Mouse (Mus musculus) embryonic facial prominence, embryonic 14.5 days (tissue): ENCODE data around the gene Dand5. TPM values are rescaled to one million over a fixed set of nuclear protein-coding genes. Genes with fewer than 3 reads are reported as not detected.
A peak's percentile ranks its signal among the peaks of the same experiment; 100 is the strongest.

Experiments
- ATAC-seq: fragments of 200-750 bp; cut with Nextera tagmentation; 2 replicates; pipeline ENCODE4 v1.8.0; 2017; ENCODE audit warnings: low read depth, moderate number of reproducible peaks, moderate TSS enrichment
- DNase-seq: peaks from one replicate; pipeline ENCODE4 v3.0.0-alpha.2; 2015; ENCODE audit warnings: low spot score
- H3K27ac ChIP-seq: fragments of 300-500 bp; sonication (generic); replicated peaks from 2 replicates; pipeline ENCODE4 v1.5.1; 2014; ENCODE audit warnings: low read depth, mild to moderate bottlenecking, low read length, moderate library complexity
- H3K27me3 ChIP-seq: fragments of 300-500 bp; sonication (generic); replicated peaks from 2 replicates; pipeline ENCODE4 v1.6.1; 2014; ENCODE audit warnings: low read length; ENCODE audit not compliant: control insufficient read depth, insufficient read depth
- H3K36me3 ChIP-seq: fragments of 300-500 bp; sonication (generic); 2 replicates; pipeline ENCODE4 v1.6.1; 2014; ENCODE audit warnings: low read length, mixed read lengths; ENCODE audit not compliant: control insufficient read depth, insufficient read depth
- H3K4me1 ChIP-seq: fragments of 300-500 bp; sonication (generic); 2 replicates; pipeline ENCODE4 v1.6.1; 2014; ENCODE audit warnings: antibody characterized with exemption, low read length; ENCODE audit not compliant: control insufficient read depth, insufficient read depth
- H3K4me2 ChIP-seq: fragments of 300-500 bp; sonication (generic); 2 replicates; pipeline ENCODE4 v1.6.1; 2014; ENCODE audit warnings: low read depth, mild to moderate bottlenecking, low read length, moderate library complexity, mixed read lengths
- H3K4me3 ChIP-seq: fragments of 300-500 bp; sonication (generic); 2 replicates; pipeline ENCODE4 v1.5.1; 2014; ENCODE audit warnings: low read depth, mild to moderate bottlenecking, low read length
- H3K9ac ChIP-seq: fragments of 300-500 bp; sonication (generic); 2 replicates; pipeline ENCODE4 v1.6.1; 2014; ENCODE audit warnings: low read depth, mild to moderate bottlenecking, low read length, moderate library complexity, mixed read lengths
- H3K9me3 ChIP-seq: fragments of 300-500 bp; sonication (generic); 2 replicates; pipeline ENCODE4 v1.6.1; 2016; ENCODE audit warnings: low read length; ENCODE audit not compliant: control insufficient read depth
- WGBS: fragments of 180-500 bp; shearing (Covaris S2); extraction: QIAGEN DNeasy Blood & Tissue Kit; methylation state at CpG from one replicate; pipeline ENCODE4 v1.1.7; 2014; 5-methylcytosine and 5-hydroxymethylcytosine counted together
- polyA plus RNA-seq: library from polyadenylated mRNA; unstranded; fragments of >200 nt; fragmentation: Nextera tagmentation; extraction: Ambion mirVana; gene quantifications from 2 replicates; pipeline ENCODE4 v1.2.1, GENCODE M21; 2014

The Dand5 gene
- polyA plus RNA-seq, 1 experiment from 2014 or later, result 5.8 TPM

DNA sequence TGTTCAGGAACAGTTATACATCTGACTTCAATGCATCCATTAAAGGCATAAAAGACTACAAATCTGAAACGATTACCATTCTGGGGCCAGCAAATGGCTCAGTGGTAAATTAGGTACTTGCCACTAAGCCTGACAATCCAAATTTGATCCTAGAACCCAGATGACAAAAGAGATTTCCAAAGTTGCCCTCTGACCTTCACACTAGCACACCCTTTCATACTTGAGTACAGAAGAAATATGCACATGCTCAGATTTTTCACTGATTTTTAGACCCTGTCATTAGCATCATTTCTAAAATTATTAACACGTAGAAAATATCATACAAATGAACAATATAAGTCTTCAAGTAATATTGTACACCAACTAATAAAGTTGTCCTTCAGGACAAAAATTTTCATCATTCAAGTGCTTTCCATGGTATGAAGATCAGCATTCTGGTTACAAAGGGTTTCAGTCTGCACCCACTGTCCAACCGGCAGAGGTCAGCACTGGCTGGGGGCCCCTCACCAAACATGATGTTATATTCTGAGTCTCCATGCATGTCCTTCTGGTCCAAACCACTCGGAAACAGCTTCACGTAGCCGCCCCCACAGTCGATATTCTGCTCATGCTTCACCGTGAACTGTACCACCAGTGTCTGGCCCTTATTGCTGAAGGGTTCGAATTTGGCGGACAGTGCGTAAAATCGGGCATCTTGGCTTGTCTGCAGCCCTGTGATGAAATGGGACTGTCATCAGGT, 22.9 kb upstream of the Dand5 start:
- H3K27me3 ChIP-seq, result no peaks in the 10 kb centered on the region
- ATAC-seq (no peak), DNase-seq (peak; percentile 56)
- H3K4me1 ChIP-seq, result peaks cover 15% of the 10 kb centered on the region; the same call in 1 of the 2 replicates
- H3K36me3 ChIP-seq, result peaks cover 50% of the 10 kb centered on the region
- peak overlapping the region; percentile 71 for H3K4me3 ChIP-seq
- H3K27ac ChIP-seq, result peak overlapping the region; percentile 77; the same call in 1 of the 2 replicates
- 11% methylated on average over 12 of the region's 12 CpGs for WGBS
- peak overlapping the region; percentile 77 for H3K4me2 ChIP-seq
- H3K9me3 ChIP-seq, result no peaks in the 10 kb centered on the region
- H3K9ac ChIP-seq, result peak overlapping the region; percentile 88

DNA sequence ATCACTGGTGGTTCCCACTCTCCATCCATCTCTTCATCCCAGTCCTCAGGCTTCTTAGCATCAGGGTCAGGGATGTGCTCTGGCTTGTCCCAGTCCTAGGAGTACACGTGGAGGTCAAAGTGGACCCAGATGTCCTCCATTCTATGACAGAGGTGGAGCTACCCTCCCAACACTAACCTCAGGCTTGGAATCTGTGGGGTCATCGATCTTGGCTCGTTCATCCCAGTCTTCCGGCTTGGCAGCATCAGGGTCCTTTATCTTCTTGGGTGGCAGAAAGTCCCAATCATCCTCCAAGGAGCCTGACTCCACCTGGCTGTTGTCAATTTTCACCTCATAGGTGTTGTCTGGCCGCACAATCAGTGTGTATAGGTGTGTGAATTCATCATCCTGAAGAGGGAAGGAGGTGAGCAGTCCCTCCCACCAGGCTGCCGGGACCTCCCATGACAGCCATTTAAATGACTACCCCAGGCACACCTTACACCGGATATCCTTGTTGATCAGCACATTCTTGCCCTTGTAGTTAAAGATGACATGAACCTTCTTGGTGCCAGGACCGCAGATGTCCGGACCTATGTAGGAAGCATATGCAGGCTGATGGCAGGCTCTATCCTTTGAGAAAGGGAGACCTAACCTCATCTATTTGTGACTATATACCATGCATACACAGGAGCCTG, 21.9 kb upstream of the Dand5 start:
- no peak for DNase-seq
- Histone ChIP-seq H3K4me2 (peak overlapping the region; percentile 77), H3K27me3 (no peaks in the 10 kb centered on the region), H3K9ac (peak overlapping the region; percentile 88), H3K4me3 (peak overlapping the region; percentile 71), H3K4me1 (peaks cover 15% of the 10 kb centered on the region; the same call in 1 of the 2 replicates), H3K9me3 (no peaks in the 10 kb centered on the region), H3K36me3 (peaks cover 50% of the 10 kb centered on the region), H3K27ac (peak overlapping the region; percentile 8; the same call in 1 of the 2 replicates)
- 81% methylated on average over 9 of the region's 9 CpGs for WGBS
- no peak for ATAC-seq

GRCm38 (mm10) chr8:84841514-84841913, 18.9 kb upstream of the Dand5 start:
- Histone ChIP-seq H3K4me3 (no peak overlapping the region), H3K9me3 (no peaks in the 10 kb centered on the region), H3K4me2 (no peak overlapping the region), H3K27ac (no peak overlapping the region), H3K27me3 (no peaks in the 10 kb centered on the region), H3K9ac (no peak overlapping the region), H3K36me3 (peaks cover 81% of the 10 kb centered on the region), H3K4me1 (peaks cover 27% of the 10 kb centered on the region; the same call in 1 of the 2 replicates)
- 73% methylated on average over 1 of the region's 1 CpGs for WGBS
- DNase-seq, result no peak
- ATAC-seq, result no peak

DNA sequence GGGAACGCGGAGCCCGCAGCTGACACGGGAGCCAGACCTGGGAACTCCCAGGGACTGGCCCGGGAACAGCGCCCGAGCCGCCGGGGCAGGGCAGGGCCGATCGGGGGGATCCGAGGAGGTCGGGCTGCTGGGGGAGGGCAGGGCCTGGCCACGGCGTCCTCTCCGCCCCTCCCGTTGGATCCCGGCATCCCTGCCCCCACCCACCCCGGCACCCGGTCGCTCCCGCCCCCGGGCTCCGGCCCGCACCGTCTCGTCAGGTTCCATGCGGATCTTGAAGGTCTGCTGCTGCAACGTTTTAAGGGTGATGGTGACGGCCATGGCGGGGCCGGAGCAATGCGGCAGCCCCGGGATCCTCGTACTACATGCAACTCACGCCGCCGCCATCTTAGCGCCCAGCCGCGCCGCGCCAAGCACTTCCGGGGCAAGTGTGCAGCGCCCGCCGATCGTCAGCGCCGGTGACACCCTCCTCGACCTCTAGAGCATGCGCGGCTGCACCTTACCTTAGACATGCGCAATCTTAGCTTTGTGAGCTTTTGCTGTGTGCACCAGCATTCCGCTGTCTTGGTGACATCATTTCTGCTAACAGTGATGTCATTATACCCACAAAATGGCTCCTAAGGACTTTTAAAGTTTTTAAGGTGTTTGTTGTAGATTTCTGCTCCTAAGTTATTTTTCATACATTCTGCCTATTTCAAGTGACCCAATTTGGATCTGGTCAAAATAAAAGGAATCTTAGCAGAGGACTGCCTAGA, 17.8 kb upstream of the Dand5 start, which contains the start of gene Rad23a:
Gene Rad23a (minus strand): TSS at position 418 of the 752 bp plus-strand sequence.
- Histone ChIP-seq H3K27ac (peak within 1 kb of the TSS; percentile 88), H3K9ac (peak within 1 kb of the TSS; percentile 92), H3K36me3 (peaks cover 86% of the 10 kb centered on the region), H3K4me3 (peak within 1 kb of the TSS; percentile 81), H3K27me3 (no peaks in the 10 kb centered on the region), H3K9me3 (no peaks in the 10 kb centered on the region), H3K4me2 (peak within 1 kb of the TSS; percentile 62), H3K4me1 (peaks cover 27% of the 10 kb centered on the region; the same call in 1 of the 2 replicates)
- peak; percentile 94 for ATAC-seq
- under 1% methylated on average over 16 of the region's 55 CpGs for WGBS
- DNase-seq, result peak; percentile 98

- DNase-seq, result no peak
- no peaks in the 10 kb centered on the region for H3K27me3 ChIP-seq
- H3K36me3 ChIP-seq, result peaks cover 85% of the 10 kb centered on the region
- H3K9me3 ChIP-seq, result no peaks in the 10 kb centered on the region
- peaks cover 24% of the 10 kb centered on the region for H3K4me1 ChIP-seq
- peak overlapping the region; percentile 88 for H3K27ac ChIP-seq
- peak overlapping the region; percentile 92 for H3K9ac ChIP-seq
- ATAC-seq, result no peak
- H3K4me2 ChIP-seq, result peak overlapping the region; percentile 62
- H3K4me3 ChIP-seq, result peak overlapping the region; percentile 81
- WGBS, result under 1% methylated on average over 7 of the region's 7 CpGs
Measured at GRCm38 (mm10) chr8:84839875-84840247, 17.2 kb upstream of the Dand5 start.

GRCm38 (mm10) chr8:84839411-84839810, 16.8 kb upstream of the Dand5 start:
- no peak overlapping the region for H3K27ac ChIP-seq

DNA sequence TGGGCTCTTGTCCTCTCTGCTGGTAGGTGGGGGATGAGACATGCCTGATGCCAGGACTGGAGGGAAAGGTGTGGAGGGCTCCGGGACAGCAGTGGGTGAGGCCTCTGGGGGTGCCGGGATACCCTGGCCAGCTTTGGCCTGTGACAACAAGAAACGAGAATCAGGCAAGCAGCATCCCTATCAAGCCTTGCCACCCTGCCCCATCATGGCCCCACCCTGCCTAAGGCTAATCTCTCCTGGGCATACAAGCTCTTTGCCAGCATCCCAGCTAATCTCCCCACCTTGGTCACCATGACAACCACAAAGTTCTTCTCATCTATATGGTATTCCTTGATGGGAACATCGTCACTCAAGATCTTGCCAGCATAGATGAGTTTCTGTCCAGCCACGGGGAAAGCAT, 15.9 kb upstream of the Dand5 start:
- peaks cover 85% of the 10 kb centered on the region for H3K36me3 ChIP-seq
- no peak overlapping the region for H3K4me2 ChIP-seq
- peaks cover 17% of the 10 kb centered on the region for H3K4me1 ChIP-seq

More at GRCm38 (mm10) chr8:84839411-84839810, 16.8 kb upstream of the Dand5 start:
- DNase-seq, result no peak
- peak overlapping the region; percentile 62 for H3K4me2 ChIP-seq
- H3K36me3 ChIP-seq, result peaks cover 85% of the 10 kb centered on the region
- no peaks in the 10 kb centered on the region for H3K27me3 ChIP-seq
- H3K4me1 ChIP-seq, result peaks cover 22% of the 10 kb centered on the region
- H3K4me3 ChIP-seq, result peak overlapping the region; percentile 81
- WGBS, result 80% methylated on average over 2 of the region's 2 CpGs
- no peak for ATAC-seq
- no peaks in the 10 kb centered on the region for H3K9me3 ChIP-seq
- H3K9ac ChIP-seq, result peak overlapping the region; percentile 92

DNA sequence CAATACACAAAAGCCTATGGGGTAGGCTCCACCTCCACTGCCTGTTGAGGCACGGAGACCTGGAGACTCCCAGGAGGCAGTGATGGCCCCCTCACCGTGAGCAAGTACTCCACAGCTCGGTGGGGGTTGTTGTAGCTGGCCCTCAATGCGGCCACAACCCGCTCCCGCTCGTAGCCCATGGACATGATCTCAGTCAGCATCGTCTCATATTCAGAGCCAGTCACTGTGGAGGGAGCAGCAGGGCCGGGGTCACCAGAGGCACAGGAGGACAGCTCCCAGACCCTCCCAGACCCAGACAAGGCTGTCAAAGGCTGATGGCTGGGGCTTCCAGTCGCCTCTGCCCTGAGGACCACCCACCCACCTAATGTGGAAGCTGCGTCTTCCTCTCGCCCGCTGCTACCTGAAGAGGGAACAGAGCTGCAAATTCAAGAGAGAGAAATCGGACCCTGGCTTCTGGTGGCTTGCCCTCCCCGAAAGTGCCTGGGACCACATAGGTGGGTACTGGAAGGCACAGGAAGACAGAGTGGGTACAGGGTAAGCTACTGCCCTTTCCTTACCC, 15.4 kb upstream of the Dand5 start:
- H3K4me3 ChIP-seq, result no peak overlapping the region
- no peaks in the 10 kb centered on the region for H3K27me3 ChIP-seq
- H3K4me1 ChIP-seq, result peaks cover 17% of the 10 kb centered on the region
- H3K36me3 ChIP-seq, result peaks cover 81% of the 10 kb centered on the region
- H3K9ac ChIP-seq, result 0 out of 2 replicates have a peak overlapping the region, but pooled peaks have one; percentile 27
- H3K27ac ChIP-seq, result peak overlapping the region; percentile 55; the same call in 1 of the 2 replicates
- no peak for DNase-seq
- H3K9me3 ChIP-seq, result no peaks in the 10 kb centered on the region
- no peak overlapping the region for H3K4me2 ChIP-seq
- WGBS, result 77% methylated on average over 15 of the region's 15 CpGs
- no peak for ATAC-seq

More for the DNA sequence above, 15.9 kb upstream of the Dand5 start:
- Histone ChIP-seq H3K9me3 (no peaks in the 10 kb centered on the region), H3K9ac (no peak overlapping the region), H3K27ac (no peak overlapping the region), H3K4me3 (no peak overlapping the region), H3K27me3 (no peaks in the 10 kb centered on the region)
- 88% methylated on average over 5 of the region's 5 CpGs for WGBS
- DNase-seq (no peak), ATAC-seq (no peak)
